Mouse (Mus musculus) hindlimb bud, embryonic 11.5 days (tissue): ENCODE data around the gene Cers1.

Experiments
- DNase-seq: peaks from one replicate; pipeline ENCODE4 v3.0.0-alpha.2; 2012; ENCODE audit warnings: low read depth, low spot score; ENCODE audit errors: extremely low spot score

The Cers1 gene

DNA sequence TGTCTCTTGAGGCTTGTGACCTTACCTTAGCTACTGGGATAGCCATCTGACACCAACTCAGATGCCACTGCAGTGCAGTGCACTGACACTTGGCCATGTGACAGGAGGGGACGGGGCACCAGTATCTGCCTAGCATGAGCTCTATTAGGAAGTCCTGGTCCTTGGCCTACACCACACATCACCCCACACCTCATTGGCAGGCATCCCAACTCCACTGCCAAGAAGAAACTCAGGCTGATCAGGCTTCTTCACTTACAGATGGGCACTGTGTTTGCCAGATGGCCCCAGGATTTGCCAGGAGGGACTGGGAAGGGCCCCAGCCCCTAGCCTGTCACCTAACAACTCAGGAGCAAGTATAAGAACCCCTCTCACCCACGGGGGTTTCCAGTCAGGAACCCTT lies 2.2 kb upstream of the Cers1 start:
- DNase-seq = no peak

DNA sequence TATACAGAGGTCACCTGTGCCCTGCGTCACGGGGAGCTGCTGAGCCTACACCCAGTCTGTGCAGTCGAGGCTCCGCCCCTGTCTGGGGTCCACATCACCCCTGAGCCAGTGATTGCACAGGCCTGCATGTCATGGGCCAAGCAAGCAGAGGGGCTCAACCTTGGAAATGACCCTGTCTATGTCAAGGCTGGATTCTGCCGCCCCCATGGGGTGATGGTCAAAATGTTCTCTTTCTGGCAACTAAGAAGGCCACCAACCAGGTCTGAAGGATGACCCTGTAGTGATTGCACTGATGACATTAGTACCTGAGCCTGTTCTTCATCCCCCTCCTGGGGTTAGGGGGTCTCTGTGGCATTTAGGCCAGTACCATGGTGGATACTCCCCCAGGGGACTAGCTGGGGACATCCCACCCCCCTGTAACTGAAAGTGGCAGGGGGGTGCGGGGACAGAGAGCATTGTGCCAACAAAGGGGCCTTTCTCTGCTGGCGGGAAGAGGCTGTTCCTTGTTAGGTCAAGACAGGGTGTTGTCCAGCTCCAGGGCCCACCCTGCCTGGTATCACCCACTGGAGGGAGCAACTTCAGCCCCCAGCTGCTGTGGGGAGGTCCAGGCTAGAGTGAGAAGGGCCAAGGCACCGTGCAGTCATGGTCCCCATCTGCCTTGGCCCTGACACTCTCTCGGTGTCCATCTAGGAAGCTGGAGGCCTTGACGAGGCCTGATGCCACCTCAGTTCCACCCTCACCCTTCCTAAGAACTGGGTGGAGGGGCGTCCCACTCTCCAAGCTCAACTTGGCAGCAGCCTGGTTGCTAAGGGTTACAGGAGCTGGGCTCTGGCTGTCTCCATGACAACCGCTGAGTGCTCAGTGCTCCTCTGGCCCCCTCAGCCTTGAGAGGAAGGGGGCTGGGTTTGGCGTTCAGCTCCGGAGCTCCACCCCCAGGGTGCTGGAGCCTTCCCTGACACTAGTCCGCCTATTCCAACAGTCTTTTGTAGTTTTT lies 1.2 kb downstream of the Cers1 start:
- DNase-seq = no peak

DNA sequence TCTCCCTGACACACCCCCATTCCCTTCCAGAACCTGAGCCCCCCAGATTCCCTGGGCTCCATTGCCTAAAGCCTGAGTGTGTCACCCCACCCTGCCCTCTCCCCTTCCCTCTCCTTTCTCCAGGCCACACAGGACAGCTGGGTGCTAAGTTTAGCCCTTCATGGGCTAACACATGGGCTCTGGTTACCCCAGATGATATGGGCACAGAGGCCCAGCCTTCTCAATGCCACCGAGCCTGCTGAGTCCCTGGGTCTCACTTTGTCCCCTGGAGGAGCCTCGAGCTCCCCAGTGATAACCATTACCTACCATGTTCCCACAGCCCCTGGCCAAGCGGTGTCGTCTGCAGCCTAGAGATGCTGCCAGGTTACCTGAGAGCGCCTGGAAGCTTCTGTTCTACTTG lies 2.3 kb downstream of the Cers1 start:
- no peak for DNase-seq

DNA sequence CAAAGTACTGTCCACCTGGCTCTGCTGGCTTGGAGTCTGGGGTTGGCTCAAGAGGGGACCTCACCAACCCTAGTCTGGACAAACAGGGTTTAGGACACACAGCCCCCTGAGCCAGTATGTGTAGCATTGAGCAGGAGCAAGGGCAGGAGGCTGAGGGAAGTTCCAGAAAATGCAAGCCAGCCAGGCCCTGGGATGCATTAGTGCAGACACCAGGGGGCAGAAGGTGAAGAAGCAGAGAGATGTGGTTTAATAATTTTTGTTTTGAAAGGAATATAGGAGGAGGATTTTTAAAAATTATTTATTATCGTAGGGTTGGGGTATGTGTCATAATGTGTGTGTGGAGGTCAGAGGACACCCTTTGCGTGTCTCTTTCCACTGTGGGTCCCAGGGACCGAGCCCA lies 8.1 kb downstream of the Cers1 start:
- DNase-seq = no peak

DNA sequence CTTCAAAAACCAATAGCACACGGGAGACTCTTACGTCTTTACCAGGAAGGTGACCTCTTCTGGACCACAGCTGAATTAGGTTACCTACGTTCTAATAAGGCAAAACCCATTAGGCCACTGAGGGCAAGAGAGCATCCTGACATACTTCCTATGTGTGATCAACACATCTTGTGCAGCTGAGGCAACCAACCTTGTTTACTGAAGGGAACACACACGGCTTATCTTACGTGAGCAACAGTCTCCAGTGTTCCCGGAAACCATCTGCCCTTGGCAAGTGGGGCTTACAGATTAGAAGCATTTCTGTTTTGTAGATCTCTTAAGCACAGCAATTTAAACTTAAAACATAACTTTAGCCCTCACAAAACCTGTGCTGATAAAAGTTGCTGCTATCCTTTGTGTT lies 11.9 kb downstream of the Cers1 start:
- DNase-seq = no peak

DNA sequence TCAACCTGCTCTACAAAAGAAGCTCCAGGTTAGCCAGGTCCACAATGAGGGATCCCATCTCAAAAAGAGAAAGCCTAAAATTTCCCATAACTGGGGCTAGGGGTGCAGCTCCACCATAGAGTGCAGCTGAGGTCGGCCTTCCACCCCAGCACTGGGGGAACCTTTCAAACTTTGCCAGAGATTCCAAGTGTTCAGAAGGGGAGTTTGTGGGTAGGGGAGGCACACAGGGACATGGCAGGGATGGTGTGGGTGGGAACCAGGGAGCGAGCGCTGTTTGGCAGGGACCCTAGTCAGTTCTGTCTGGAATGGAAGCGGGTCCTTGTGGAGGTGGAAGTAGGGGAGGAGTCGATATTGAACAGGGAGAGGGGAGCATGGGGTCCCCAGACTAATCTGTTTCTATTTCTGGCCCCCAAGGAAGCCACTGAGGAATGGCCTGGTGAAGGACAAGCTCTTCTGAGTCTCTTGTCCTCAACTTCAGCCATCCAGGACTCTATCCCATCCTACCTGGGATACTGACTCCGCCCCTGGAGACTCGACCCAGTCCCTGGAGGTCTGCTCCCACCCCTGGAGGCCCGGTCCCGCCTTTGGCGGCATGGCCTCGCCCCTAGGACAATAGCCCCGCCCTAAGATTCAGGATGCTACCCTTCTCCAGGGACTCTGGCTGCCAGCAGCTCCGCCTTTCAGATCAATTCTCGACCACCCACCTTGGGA lies 13.7 kb downstream of the Cers1 start, which contains the start of gene Gdf1:
TSS of gene Gdf1 (plus strand) at position 694 of the 711 bp plus-strand sequence.
- no peak for DNase-seq

DNA sequence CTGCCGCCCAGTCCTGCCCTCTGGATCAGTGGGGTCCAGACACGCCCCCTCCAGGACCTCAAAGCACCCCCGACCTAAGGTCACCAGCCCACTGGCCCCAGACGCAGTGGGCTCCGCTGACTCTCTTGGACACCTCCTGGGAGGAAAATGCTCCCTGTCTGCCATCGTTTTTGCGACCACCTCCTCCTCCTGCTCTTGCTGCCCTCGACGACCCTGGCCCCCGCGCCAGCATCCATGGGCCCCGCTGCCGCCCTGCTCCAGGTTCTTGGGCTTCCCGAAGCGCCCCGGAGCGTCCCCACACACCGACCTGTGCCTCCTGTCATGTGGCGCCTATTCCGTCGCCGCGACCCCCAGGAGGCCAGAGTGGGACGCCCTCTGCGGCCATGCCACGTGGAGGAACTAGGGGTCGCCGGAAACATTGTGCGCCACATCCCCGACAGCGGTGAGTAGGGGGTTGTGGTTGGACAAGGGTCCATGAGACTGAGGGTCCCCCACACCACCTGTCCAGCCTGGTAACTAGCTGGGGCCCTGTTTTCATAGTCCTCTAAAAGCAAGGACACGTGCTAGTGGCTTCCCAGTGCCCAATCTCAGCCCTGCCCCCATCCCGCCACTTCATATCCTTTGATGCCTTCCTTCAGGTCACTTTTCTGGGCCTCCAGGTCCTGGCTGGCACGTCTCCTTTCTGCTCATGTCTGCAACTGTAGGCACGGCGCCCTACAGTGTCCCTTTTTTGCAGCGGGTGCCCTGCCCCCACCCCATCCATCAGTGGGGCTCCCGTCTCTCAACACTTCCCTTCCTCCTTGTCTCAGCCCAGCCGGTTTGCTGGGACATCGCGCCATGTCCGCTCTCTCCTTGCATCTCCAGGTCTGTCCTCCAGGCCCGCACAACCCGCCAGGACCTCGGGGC lies 14.5 kb downstream of the Cers1 start:
- no peak for DNase-seq

DNA sequence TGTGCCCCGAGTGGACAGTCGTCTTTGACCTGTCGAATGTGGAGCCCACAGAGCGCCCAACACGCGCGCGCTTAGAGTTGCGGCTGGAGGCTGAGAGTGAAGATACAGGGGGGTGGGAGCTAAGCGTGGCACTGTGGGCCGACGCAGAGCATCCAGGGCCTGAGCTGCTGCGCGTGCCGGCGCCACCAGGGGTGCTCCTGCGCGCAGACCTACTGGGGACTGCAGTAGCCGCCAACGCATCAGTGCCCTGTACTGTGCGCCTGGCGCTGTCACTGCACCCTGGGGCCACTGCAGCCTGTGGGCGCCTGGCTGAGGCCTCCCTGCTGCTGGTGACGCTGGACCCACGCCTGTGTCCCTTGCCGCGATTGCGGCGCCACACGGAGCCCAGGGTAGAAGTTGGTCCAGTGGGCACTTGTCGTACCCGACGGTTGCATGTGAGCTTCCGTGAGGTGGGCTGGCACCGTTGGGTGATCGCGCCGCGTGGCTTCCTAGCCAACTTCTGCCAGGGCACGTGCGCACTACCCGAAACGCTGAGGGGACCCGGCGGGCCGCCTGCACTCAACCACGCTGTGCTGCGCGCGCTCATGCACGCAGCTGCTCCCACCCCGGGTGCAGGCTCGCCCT lies 15.3 kb downstream of the Cers1 start:
- no peak for DNase-seq

DNA sequence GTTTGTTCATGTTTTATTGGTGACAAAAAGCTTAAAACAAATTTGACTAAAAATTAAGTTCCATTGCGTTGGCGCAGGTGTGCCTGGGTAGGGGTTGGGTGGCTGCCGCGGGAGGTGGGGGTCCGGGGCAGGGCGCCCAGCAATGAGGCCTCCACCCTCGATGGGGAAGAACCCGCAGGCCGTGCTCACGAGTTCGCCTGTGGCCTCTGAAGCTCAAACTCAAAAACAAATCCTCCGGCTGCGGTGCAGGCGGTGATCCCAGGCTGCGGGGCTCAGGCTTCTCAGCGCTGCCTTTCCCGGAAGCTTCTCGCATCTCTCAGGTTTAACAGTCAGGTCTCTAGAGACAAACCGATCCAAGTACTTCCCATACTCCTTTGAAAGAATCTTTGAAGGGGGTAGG lies 16.0 kb downstream of the Cers1 start:
- no peak for DNase-seq

DNA sequence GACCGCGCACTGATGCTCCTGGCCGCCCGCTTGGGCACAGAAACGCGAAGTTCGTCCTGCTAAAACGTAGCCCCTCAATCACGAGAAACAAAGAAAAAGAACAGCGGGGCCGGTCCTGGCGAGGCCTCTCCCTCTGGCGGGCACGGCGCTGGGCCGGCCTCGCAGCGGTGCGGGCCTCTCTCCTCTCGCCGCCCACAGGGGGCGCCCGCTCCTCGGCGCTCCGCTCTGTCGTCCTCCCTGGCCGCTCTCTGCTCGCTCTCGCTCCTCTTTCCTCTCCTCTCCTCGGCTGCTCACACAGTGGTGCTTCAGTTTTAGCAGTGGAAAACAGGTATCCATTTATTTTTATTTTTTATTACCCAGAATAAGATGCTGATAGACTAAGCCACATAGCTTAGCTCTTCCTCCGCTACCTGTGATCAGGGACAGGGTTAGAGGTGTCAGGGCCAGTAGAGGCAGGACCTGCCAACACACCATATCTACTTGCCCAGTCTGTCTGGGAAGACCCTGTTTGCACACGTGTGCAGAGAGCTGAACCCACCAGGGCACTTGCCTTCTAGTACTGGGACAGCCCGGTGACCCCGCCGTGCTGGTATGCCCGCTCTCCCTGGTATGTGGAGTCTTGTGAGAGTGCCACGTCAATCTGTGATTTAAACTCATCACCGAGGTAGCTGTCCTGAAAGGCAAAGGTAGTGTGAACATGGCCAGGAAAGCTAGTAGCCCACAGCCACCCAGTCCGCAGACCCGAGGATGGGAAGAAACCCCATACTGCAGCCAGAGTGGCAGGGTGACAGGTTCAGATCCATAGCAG lies 16.7 kb downstream of the Cers1 start:
- DNase-seq = no peak

DNA sequence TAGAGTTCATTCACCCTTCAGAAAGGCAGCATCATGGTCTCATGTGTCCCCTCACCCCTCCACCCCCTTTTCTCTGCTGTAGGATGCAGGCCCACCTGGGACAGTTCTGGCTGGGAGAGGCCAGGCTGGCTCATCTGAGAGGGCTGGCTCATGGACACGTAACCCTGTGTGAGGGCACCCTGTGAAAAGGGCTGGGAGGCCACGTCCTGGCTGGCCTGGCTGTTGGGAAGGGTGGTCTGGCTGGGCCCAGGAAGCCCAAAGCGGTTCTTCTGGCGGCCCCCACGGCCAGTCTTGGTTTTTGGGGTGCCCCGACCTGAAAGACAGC lies 17.3 kb downstream of the Cers1 start:
- no peak for DNase-seq

DNA sequence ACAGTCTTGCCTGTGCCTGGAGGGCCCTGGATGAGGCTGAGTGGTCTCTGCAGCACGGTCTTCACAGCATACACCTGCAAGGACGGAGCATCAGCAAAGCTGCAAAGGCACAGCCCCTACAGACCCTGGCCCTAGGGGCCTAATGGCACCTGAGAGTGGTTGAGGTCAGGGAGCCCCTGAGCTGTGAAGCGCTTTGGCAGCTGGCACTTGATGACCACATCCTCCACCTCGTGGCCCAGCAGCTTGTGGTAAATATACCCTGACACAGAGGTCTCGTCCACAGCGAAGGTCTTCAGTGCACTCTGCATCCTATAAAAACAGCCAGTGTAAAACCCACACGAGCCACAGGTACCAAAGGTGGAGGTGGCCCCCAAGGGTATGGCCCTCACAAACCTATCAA lies 23.4 kb downstream of the Cers1 start:
- no peak for DNase-seq

DNA sequence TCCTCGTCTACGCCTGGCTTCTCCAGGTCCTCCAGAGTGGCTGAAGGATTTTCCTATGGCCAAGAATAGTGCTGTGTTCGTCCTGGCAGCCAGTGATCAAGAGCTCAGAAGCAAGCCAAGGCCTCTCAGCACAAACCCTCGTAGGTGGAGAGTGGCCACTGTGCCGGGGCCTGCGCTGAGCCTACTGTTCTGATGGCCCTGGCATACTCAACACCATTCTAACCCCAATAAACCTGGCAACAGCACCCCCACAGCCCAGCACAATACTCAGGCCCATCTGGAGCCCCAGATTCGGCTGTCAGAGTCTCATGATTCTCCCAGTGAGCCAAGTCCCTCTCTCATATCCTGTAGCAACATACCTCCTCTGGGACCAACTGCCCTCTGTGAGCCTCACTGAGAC lies 25.1 kb downstream of the Cers1 start:
- no peak for DNase-seq

DNA sequence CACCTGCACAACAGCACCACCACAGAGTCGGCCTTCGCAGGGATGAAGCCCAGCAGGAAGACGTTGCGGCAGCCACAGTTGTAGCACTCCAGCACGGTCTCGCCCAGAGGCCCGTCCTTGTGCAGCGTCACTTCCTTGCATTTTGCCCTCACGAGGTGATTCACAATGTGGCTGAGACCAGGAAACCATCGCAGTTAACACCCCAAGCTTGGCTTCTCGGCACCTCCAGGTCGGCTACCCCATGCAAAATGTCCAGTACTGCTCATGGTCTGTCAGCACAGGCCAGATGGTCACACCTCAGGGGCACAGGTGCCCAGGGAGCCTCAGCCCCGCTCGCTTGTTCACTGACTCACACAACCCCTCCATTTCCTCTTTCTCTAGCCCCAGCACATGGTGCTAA lies 26.4 kb downstream of the Cers1 start:
- no peak for DNase-seq

DNA sequence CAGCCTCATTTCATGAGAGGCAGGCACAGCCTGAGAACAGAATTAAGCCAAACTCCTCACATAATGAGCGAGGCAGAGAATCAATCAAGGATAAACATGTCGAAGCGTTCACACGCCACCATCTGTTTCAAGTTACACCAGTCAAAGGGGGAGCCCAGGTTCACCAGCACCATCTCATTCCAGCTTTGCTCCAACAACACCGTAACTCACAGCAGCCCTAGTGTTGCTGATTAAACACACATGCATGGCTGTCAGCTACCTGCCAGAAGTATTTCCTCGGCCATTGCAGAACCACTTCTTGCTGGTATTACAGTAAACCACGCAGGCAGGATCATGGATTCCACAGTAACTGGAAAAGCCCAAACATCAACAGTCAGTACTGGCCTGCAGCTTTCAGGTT lies 27.5 kb downstream of the Cers1 start:
- no peak for DNase-seq

DNA sequence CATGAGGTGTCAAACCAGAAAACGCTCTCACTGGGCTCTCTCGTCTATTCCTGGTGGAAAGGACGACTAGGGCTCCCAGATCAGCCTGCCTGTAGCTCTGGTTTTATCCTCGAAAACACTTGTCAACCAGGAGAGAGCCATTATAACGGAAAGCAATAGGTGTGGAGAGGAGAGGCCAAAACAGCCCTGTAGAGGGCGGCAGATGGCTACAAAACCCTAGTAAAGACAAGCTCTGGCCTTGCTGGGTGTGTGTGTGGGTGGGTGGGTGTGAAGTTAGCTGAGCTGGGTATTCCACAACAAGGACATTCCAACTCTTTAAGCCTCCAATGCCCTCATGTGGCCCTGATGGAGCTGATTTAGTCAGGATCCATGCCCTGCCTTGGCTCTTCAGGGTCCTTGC lies 28.1 kb downstream of the Cers1 start:
- no peak for DNase-seq

DNA sequence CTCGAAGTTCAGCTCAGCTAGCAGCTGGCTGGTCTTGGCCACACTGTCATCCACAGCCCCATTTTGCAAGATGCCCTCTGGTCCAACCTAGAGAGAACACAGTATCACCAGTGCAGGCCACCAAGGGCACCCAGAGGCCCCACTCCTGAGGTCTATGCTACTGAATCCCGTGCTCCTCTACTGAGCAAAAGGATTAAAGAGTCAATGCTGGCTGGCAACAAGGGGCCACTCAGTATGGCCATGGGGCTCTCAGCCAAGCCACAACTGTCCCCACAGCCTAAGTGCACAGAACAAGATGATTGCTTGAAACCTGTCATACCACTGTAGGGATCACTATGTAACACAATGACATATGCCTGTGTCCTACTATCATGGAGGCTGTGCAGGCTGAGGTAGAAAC lies 28.7 kb downstream of the Cers1 start:
- no peak for DNase-seq

DNA sequence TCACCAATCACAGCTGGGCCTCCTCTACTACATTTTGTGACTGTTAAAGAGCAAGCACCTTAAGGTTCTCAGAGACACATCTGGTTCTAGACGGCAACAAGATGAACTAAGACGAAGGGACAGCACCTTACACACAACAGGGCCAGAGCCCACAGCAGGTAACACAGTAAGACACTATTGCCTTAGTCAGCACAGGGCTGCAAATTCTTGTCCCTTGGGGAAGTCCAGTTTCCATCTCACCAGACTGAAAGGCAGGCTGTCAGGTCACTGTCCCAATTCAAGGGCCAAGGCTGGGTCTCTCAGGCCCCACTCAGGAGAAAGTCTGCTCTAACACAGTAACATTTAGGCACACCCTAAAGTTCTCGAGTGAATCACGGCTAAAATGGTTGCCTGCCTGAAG lies 31.9 kb downstream of the Cers1 start:
- DNase-seq = no peak

DNA sequence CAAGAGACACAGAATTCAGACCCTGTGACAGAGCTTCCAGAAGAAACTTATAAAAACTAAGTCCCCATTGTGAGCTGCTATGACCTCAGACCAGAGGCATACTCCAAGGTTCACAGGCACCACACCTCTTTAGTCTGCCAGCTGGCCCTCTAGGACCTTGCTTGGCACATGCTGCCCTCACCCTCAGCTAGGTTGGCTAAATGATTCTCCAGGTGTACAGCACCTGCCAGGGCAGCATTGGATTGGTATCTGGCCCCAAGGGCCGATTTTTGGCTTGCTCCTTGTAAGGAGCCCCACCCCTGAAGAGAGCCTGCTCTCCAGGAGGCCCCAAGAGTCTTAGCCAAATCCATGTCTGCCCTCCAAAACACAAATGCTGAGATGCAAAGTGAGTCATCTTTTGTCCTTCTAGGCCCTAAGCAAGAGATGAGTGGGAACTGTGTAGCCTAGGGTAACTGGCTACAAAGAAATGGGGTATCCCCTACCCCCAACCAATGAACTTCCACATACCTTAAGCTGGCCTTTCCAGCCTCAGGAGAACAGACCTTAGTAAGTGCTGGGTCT lies 32.4 kb downstream of the Cers1 start:
- DNase-seq = no peak
